Mouse (Mus musculus): ENCODE data around the gene Gramd2. TPM values are rescaled to one million over a fixed set of nuclear protein-coding genes. Genes with fewer than 3 reads are reported as not detected.

Gramd2 gene
- total and polyA plus RNA-seq, 3 experiments: not detected

GRCm38 (mm10) chr9:59660421-59660820 is 19.5 kb upstream of the Gramd2 start:
- DNase-seq (ENCODE audit: low spot score) (no peak), ATAC-seq (ENCODE audit: extremely low read depth, insufficient number of reproducible peaks, low FRiP score, poor library complexity, severe bottlenecking) (no peak)
- H3K27me3 ChIP-seq (ENCODE audit: insufficient read depth, low read length): no peaks in the 10 kb centered on the region
- TF ChIP-seq GATA1 (IDR thresholded peaks at IDR 0.05; ENCODE audit: borderline replicate concordance, low read length) (no peak), CTCF (IDR thresholded peaks at IDR 0.05; ENCODE audit: low read depth, low read length) (no peak), POLR2AphosphoS5 (IDR thresholded peaks at IDR 0.05; ENCODE audit: insufficient replicate concordance, low read depth, low read length) (no peak), TAL1 (conservative IDR thresholded peaks at IDR 0.05; ENCODE audit: low read depth, low read length) (no peak), GATA2 (IDR thresholded peaks at IDR 0.05; ENCODE audit: borderline replicate concordance, low read depth, low read length) (no peak)
- peaks cover 79% of the 10 kb centered on the region for H3K36me3 ChIP-seq (replicated peaks)
- H3K4me3 ChIP-seq (ENCODE audit: low read depth, low read length): peak overlapping the region; percentile 99
- peaks cover 64% of the 10 kb centered on the region for H3K4me1 ChIP-seq (ENCODE audit: insufficient read depth, low read depth, low read length)
- H3K9me3 ChIP-seq (replicated peaks): no peaks in the 10 kb centered on the region

GRCm38 (mm10) chr9:59661298-59661975 is 18.5 kb upstream of the Gramd2 start:
- H3K4me1 ChIP-seq (ENCODE audit: insufficient read depth, low read depth, low read length): peaks cover 74% of the 10 kb centered on the region
- peak overlapping the region; percentile 99 for H3K4me3 ChIP-seq (ENCODE audit: low read depth, low read length)

GRCm38 (mm10) chr9:59663226-59663625 is 16.7 kb upstream of the Gramd2 start:
- ATAC-seq (ENCODE audit: extremely low read depth, insufficient number of reproducible peaks, low FRiP score, poor library complexity, severe bottlenecking): no peak
- Histone ChIP-seq H3K4me3 (ENCODE audit: low read depth, low read length) (peak overlapping the region; percentile 48; the same call in 1 of the 2 replicates), H3K4me1 (ENCODE audit: insufficient read depth, low read depth, low read length) (peaks cover 91% of the 10 kb centered on the region), H3K27me3 (ENCODE audit: insufficient read depth, low read length) (no peaks in the 10 kb centered on the region), H3K9me3 (replicated peaks) (no peaks in the 10 kb centered on the region), H3K36me3 (replicated peaks) (peaks cover 97% of the 10 kb centered on the region)
- no peak for TF ChIP-seq CTCF (IDR thresholded peaks at IDR 0.05; ENCODE audit: low read depth, low read length)
- no peak for TF ChIP-seq GATA2 (IDR thresholded peaks at IDR 0.05; ENCODE audit: borderline replicate concordance, low read depth, low read length)
- no peak for TF ChIP-seq POLR2AphosphoS5 (IDR thresholded peaks at IDR 0.05; ENCODE audit: insufficient replicate concordance, low read depth, low read length)
- no peak for TF ChIP-seq TAL1 (conservative IDR thresholded peaks at IDR 0.05; ENCODE audit: low read depth, low read length)
- TF ChIP-seq GATA1 (IDR thresholded peaks at IDR 0.05; ENCODE audit: borderline replicate concordance, low read length): no peak
- no peak for DNase-seq (ENCODE audit: low spot score)

More at GRCm38 (mm10) chr9:59661298-59661975, 18.5 kb upstream of the Gramd2 start:
- ATAC-seq (ENCODE audit: extremely low read depth, insufficient number of reproducible peaks, low FRiP score, poor library complexity, severe bottlenecking) (no peak), DNase-seq (ENCODE audit: low spot score) (no peak)
- Histone ChIP-seq H3K36me3 (replicated peaks) (peaks cover 90% of the 10 kb centered on the region), H3K9me3 (replicated peaks) (no peaks in the 10 kb centered on the region), H3K27me3 (ENCODE audit: insufficient read depth, low read length) (no peaks in the 10 kb centered on the region)
- no peak for TF ChIP-seq CTCF (IDR thresholded peaks at IDR 0.05; ENCODE audit: low read depth, low read length)
- no peak for TF ChIP-seq TAL1 (conservative IDR thresholded peaks at IDR 0.05; ENCODE audit: low read depth, low read length)
- no peak for TF ChIP-seq POLR2AphosphoS5 (IDR thresholded peaks at IDR 0.05; ENCODE audit: insufficient replicate concordance, low read depth, low read length)
- no peak for TF ChIP-seq GATA1 (IDR thresholded peaks at IDR 0.05; ENCODE audit: borderline replicate concordance, low read length)
- no peak for TF ChIP-seq GATA2 (IDR thresholded peaks at IDR 0.05; ENCODE audit: borderline replicate concordance, low read depth, low read length)

- H3K4me1 ChIP-seq (ENCODE audit: insufficient read depth, low read depth, low read length): peaks cover 96% of the 10 kb centered on the region
- no peaks in the 10 kb centered on the region for H3K9me3 ChIP-seq (replicated peaks)
- peaks cover 98% of the 10 kb centered on the region for H3K36me3 ChIP-seq (replicated peaks)
- H3K4me3 ChIP-seq (ENCODE audit: low read depth, low read length): no peak overlapping the region; the same call in 1 of the 2 replicates
- TF ChIP-seq POLR2AphosphoS5 (IDR thresholded peaks at IDR 0.05; ENCODE audit: insufficient replicate concordance, low read depth, low read length): no peak
- no peak for TF ChIP-seq CTCF (IDR thresholded peaks at IDR 0.05; ENCODE audit: low read depth, low read length)
- TF ChIP-seq TAL1 (conservative IDR thresholded peaks at IDR 0.05; ENCODE audit: low read depth, low read length): no peak
- ATAC-seq (ENCODE audit: extremely low read depth, insufficient number of reproducible peaks, low FRiP score, poor library complexity, severe bottlenecking) (no peak), DNase-seq (ENCODE audit: low spot score) (no peak)
- no peaks in the 10 kb centered on the region for H3K27me3 ChIP-seq (ENCODE audit: insufficient read depth, low read length)
Measured at GRCm38 (mm10) chr9:59663957-59664356, 16.0 kb upstream of the Gramd2 start.

GRCm38 (mm10) chr9:59664664-59665256 is 15.2 kb upstream of the Gramd2 start:
- Histone ChIP-seq H3K9me3 (replicated peaks) (no peaks in the 10 kb centered on the region), H3K36me3 (replicated peaks) (peaks cover 98% of the 10 kb centered on the region), H3K27me3 (ENCODE audit: insufficient read depth, low read length) (no peaks in the 10 kb centered on the region), H3K4me1 (ENCODE audit: insufficient read depth, low read depth, low read length) (peaks cover 91% of the 10 kb centered on the region), H3K4me3 (ENCODE audit: low read depth, low read length) (no peak overlapping the region)
- TF ChIP-seq POLR2AphosphoS5 (IDR thresholded peaks at IDR 0.05; ENCODE audit: insufficient replicate concordance, low read depth, low read length): no peak
- TF ChIP-seq TAL1 (conservative IDR thresholded peaks at IDR 0.05; ENCODE audit: low read depth, low read length): no peak
- no peak for DNase-seq (ENCODE audit: low spot score)
- ATAC-seq (ENCODE audit: extremely low read depth, insufficient number of reproducible peaks, low FRiP score, poor library complexity, severe bottlenecking): no peak

- no peak for ATAC-seq (ENCODE audit: extremely low read depth, insufficient number of reproducible peaks, low FRiP score, poor library complexity, severe bottlenecking)
- H3K4me1 ChIP-seq (ENCODE audit: insufficient read depth, low read depth, low read length): peaks cover 87% of the 10 kb centered on the region
- DNase-seq (ENCODE audit: low spot score): no peak
- H3K27me3 ChIP-seq (ENCODE audit: insufficient read depth, low read length): no peaks in the 10 kb centered on the region
- peaks cover 98% of the 10 kb centered on the region for H3K36me3 ChIP-seq (replicated peaks)
- H3K9me3 ChIP-seq (replicated peaks): no peaks in the 10 kb centered on the region
- TF ChIP-seq GATA1 (IDR thresholded peaks at IDR 0.05; ENCODE audit: borderline replicate concordance, low read length) (no peak), POLR2AphosphoS5 (IDR thresholded peaks at IDR 0.05; ENCODE audit: insufficient replicate concordance, low read depth, low read length) (no peak), TAL1 (conservative IDR thresholded peaks at IDR 0.05; ENCODE audit: low read depth, low read length) (no peak), CTCF (IDR thresholded peaks at IDR 0.05; ENCODE audit: low read depth, low read length) (no peak), GATA2 (IDR thresholded peaks at IDR 0.05; ENCODE audit: borderline replicate concordance, low read depth, low read length) (no peak)
- H3K4me3 ChIP-seq (ENCODE audit: low read depth, low read length): no peak overlapping the region
Measured at GRCm38 (mm10) chr9:59666016-59666415, 13.9 kb upstream of the Gramd2 start.

All from G1E (cell line).